Mouse (Mus musculus) right cerebral cortex, postnatal 4 days (tissue): ENCODE measurements around the gene Foxc1.

Experiments
- DNase-seq: peaks from one replicate; pipeline ENCODE4 v3.0.0-alpha.2; 2022

The Foxc1 gene

DNA sequence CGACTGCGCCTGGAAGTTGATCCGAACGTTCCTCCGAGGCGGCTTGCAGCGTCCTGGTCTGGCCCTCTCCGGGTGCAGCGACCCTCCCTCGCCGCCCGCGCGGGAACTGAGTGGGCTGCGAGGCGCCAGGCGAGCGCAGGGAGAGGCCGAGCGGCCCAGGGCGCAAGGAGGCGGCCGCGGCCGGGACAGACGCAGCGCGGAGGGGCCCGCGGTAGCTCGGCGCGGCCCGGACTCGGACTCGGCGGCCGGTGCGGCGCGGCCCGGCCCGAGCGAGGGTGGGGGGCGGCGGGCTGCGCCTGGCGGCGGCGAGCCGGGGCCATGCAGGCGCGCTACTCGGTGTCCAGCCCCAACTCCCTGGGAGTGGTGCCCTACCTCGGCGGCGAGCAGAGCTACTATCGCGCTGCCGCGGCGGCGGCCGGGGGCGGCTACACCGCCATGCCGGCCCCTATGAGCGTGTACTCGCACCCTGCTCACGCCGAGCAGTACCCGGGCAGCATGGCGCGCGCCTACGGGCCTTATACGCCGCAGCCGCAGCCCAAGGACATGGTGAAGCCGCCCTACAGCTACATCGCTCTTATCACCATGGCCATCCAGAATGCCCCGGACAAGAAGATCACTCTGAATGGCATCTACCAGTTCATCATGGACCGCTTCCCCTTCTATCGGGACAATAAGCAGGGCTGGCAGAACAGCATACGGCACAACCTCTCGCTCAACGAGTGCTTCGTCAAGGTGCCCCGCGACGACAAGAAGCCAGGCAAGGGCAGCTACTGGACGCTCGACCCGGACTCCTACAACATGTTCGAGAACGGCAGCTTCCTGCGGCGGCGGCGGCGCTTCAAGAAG lies 680 bp downstream of the Foxc1 start:
- peak; percentile 28 for DNase-seq

- no peak for DNase-seq
Measured at GRCm38 (mm10) chr13:31807736-31808115, 1.3 kb downstream of the Foxc1 start.

DNA sequence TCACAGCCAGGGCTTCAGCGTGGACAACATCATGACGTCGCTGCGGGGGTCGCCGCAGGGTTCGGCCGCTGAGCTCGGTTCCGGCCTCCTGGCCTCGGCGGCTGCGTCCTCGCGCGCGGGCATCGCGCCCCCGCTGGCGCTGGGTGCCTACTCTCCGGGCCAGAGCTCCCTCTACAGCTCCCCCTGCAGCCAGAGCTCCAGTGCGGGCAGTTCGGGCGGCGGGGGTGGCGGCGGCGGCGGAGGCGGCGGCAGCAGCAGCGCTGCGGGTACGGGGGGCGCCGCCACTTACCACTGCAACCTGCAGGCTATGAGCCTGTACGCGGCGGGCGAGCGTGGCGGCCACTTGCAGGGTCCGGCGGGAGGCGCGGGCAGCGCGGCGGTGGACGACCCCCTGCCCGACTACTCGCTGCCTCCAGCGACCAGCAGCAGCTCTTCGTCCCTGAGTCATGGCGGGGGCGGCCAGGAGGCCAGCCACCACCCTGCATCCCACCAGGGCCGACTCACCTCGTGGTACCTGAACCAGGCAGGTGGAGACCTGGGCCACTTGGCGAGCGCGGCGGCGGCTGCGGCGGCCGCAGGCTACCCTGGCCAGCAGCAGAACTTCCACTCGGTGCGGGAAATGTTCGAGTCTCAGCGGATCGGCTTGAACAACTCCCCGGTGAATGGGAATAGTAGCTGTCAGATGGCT lies 1.8 kb downstream of the Foxc1 start:
- peak; percentile 23 for DNase-seq

GRCm38 (mm10) chr13:31808804-31809420 lies 2.5 kb downstream of the Foxc1 start:
- no peak for DNase-seq

DNA sequence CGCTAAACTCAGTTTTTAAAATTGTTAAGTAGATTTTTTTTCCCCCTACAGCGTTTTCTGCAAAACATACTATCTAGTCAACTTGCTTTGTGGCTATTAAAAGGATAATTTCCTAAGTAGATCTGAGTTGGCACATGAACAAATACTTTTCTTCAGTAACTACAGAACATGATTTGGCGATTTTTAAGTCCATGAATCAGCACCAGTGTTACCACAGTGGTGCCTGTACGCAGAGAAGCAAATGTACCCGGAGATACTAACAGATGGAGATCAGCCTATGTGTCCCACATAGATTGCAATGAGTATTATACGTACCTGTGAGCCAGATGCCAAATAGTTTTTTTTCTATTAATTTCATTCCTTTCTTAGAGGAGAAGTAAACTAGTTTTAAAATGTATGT lies 3.3 kb downstream of the Foxc1 start:
- no peak for DNase-seq

DNA sequence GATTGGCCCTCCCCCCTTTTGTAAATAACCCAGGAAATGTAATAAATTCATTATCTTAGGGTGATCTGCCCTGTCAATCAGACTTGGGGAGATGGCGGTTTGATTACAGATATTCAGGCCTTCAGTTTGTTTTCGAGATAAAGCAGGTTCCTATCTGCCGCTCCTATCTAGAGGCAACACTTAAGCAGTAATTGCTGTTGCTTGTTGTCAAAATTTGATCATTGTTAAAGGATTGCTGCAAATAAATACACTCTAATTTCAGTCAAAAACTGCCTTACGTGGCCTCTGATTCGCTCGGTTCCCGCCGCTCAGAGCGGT lies 3.9 kb downstream of the Foxc1 start:
- no peak for DNase-seq

- DNase-seq: peak; percentile 16
Measured at GRCm38 (mm10) chr13:31810693-31811541, 4.5 kb downstream of the Foxc1 start.

GRCm38 (mm10) chr13:31811542-31812021 lies 5.1 kb downstream of the Foxc1 start:
- no peak for DNase-seq

DNA sequence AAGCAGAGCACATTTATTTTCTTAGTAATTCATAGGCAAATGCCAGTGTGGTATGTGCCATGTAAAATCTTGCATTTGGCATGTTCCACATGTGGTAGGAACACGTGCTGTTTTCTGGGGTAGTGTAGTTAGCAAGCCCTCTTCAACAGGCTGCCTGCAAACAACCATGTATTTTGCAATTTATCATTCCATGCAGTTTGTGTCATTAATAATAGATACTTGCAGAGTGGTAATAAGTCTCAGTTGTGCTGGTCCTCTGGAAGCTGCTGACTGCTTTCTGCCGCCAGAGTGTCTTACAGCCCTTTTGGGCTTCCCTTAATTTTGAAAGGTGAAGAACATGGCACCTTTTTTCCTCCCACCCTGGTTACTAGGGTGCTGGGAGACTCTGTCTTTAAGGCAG lies 6.3 kb downstream of the Foxc1 start:
- DNase-seq: no peak

DNA sequence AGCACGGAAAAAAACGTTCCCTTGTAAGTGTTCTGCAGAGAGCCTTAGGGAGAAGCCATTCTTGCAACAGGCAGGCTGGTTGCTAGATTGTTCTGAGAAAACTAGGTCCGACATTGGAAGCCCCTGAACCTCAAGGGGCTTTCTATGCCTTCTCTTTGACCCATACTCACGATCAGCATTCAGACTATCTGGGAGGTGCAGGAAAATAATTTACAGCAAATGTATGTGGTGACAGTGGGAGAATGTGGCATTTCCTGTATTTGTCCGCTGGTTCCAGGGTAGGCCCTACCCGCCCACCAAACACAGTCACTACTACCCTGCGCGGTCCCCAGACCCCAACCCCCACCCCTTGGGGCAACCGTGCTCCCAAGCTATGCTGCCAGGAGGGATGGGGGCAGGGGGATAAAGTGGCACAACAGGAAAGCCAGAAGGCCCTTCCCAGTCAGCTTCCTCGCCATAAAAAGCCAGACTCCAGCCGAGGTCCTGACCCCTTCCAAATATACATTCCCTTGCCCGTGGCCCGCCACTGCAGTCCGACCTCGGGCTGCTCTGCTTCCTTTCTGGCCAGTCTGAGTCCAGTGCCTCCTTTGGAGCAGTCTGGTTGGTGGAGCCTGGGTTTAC lies 9.1 kb downstream of the Foxc1 start:
- DNase-seq: no peak

- DNase-seq: no peak
Measured at GRCm38 (mm10) chr13:31818337-31818736, 11.9 kb downstream of the Foxc1 start.

- no peak for DNase-seq
Measured at GRCm38 (mm10) chr13:31819664-31820405, 13.4 kb downstream of the Foxc1 start.

- peak; percentile 25 for DNase-seq
Measured at GRCm38 (mm10) chr13:31820587-31821017, 14.2 kb downstream of the Foxc1 start.

GRCm38 (mm10) chr13:31821050-31821449 lies 14.6 kb downstream of the Foxc1 start:
- no peak for DNase-seq

GRCm38 (mm10) chr13:31823316-31823715 lies 16.9 kb downstream of the Foxc1 start:
- no peak for DNase-seq

GRCm38 (mm10) chr13:31825180-31825579 lies 18.7 kb downstream of the Foxc1 start:
- no peak for DNase-seq

GRCm38 (mm10) chr13:31827160-31827559 lies 20.7 kb downstream of the Foxc1 start:
- DNase-seq: no peak

GRCm38 (mm10) chr13:31827820-31828332 lies 21.4 kb downstream of the Foxc1 start:
- no peak for DNase-seq

GRCm38 (mm10) chr13:31828446-31828845 lies 22.0 kb downstream of the Foxc1 start:
- DNase-seq: no peak

GRCm38 (mm10) chr13:31830332-31830731 lies 23.9 kb downstream of the Foxc1 start:
- DNase-seq: no peak

DNA sequence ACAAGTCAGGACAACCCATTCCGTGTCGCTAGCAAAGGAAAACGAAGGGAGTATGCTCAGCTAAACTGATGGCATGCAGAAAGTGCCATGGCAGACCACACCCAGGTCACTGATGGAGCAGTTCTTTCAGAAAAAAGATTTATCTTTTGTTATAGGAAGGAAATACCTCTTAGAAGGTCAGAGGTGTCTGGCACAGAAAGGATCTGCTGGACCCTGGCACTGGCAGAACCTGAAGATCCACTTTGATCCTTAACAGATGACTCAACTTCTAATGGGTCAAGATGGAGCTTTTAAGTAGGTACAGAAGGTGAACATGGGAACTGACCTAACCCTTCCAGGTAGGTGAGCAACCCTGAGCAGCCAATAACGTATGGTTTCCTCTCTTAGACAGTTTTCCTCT lies 29.4 kb downstream of the Foxc1 start:
- no peak for DNase-seq
